Comparison of ENCODE assay signal across 9 mouse cellular contexts in the genomic region with DNA sequence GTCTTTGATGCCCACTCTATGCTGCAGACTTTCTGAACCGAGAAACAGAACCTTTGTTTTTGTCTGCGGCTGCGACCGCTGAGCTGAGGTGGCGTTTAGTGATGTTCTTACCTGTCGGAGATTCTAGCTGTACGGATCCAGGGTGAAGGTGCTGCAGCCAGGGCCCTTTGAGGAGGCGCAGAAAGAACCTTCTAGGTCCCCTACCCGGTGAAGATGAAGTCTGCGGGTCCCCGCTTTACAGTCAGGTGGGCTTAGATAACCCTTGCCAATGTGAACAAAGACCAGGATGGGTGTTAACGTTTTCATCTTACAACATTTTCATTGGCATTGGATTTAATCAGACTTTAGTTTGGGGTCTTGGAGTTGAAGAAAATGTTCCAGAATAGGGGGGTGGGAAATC. TPM values are rescaled to one million over a fixed set of nuclear protein-coding genes. Genes with fewer than 3 reads are reported as not detected.
DNase-seq lines count a peak whose midpoint lies in the region; ATAC-seq lines count a peak whose summit lies in the region.
"Had no signal": no experiment of that assay in that cellular context is flagged by ENCODE, and none has a peak within 500 bp of the region (broad histone marks: within the 10 kb centered on the region; RNA-seq: fewer than 3 reads in every experiment).

No protein-coding gene starts in this region.

- peak overlapping the region; percentile 79 for H3K4me2 ChIP-seq in heart, embryonic 14.5 days (ENCODE audit: low read length)
- H3K4me2 ChIP-seq in hindbrain, embryonic 14.5 days (replicated peaks) = peak overlapping the region; percentile 53
- H3K4me2 ChIP-seq in midbrain, embryonic 16.5 days (ENCODE audit: low read length) = peak overlapping the region; percentile 51

- no peak for ATAC-seq in heart, embryonic 14.5 days (ENCODE audit: insufficient number of reproducible peaks, insufficient read depth, low FRiP score, low read depth)
- peak; percentile 42; the same call in 1 of the 2 replicates for ATAC-seq in hindbrain, embryonic 14.5 days (ENCODE audit: low FRiP score)
- ATAC-seq in midbrain, embryonic 16.5 days = peak; percentile 86
- no peak for ATAC-seq in granulocyte monocyte progenitor cell, adult 5-6 weeks (replicated peaks; ENCODE audit: poor library complexity, severe bottlenecking)

- intact Hi-C loops in heart, postnatal 14 days (cut with DNase I) = no loop called here

- H3K36me3 ChIP-seq in heart, embryonic 14.5 days (ENCODE audit: control insufficient read depth, insufficient read depth, low read length) = no peaks in the 10 kb centered on the region
- no peaks in the 10 kb centered on the region for H3K36me3 ChIP-seq in hindbrain, embryonic 14.5 days (replicated peaks; ENCODE audit: control insufficient read depth, insufficient read depth)
- H3K36me3 ChIP-seq in midbrain, embryonic 16.5 days (ENCODE audit: control insufficient read depth, insufficient read depth, low read length) = no peaks in the 10 kb centered on the region

- H3K27me3 ChIP-seq in heart, embryonic 14.5 days (ENCODE audit: control insufficient read depth, insufficient read depth, low read length) = peaks cover 14% of the 10 kb centered on the region
- peaks cover 19% of the 10 kb centered on the region for H3K27me3 ChIP-seq in hindbrain, embryonic 14.5 days (ENCODE audit: control insufficient read depth, insufficient read depth, low read length)
- H3K27me3 ChIP-seq in midbrain, embryonic 16.5 days (ENCODE audit: control insufficient read depth, insufficient read depth, low read depth, low read length) = peaks cover 6% of the 10 kb centered on the region

- H3K4me1 ChIP-seq in heart, embryonic 14.5 days (ENCODE audit: control insufficient read depth in 2 of 2, insufficient read depth in 2 of 2, low read length in 2 of 2) = 0 out of 4 replicates have a peak, but pooled peaks cover 0 to 4% of the 10 kb centered on the region in 2 experiments
- H3K4me1 ChIP-seq in hindbrain, embryonic 14.5 days (replicated peaks; ENCODE audit: control insufficient read depth, insufficient read depth, low read length) = no peaks in the 10 kb centered on the region
- peaks cover 4% of the 10 kb centered on the region for H3K4me1 ChIP-seq in midbrain, embryonic 16.5 days (ENCODE audit: control insufficient read depth, insufficient read depth, low read length)

- H3K9me3 ChIP-seq in heart, embryonic 14.5 days (ENCODE audit: control insufficient read depth, low read length) = no peaks in the 10 kb centered on the region
- no peaks in the 10 kb centered on the region for H3K9me3 ChIP-seq in hindbrain, embryonic 14.5 days (ENCODE audit: control insufficient read depth, low read length)
- H3K9me3 ChIP-seq in midbrain, embryonic 16.5 days (replicated peaks; ENCODE audit: control insufficient read depth, low read length, poor library complexity, severe bottlenecking) = no peaks in the 10 kb centered on the region

- H3K9ac ChIP-seq in heart, embryonic 14.5 days (ENCODE audit: low read length) = peak overlapping the region; percentile 59
- H3K9ac ChIP-seq in hindbrain, embryonic 14.5 days = peak overlapping the region; percentile 37
- H3K9ac ChIP-seq in midbrain, embryonic 16.5 days (ENCODE audit: low read depth, low read length) = peak overlapping the region; percentile 59

- 3% methylated on average over 12 of the region's 12 CpGs for WGBS in heart, embryonic 14.5 days
- under 1% methylated on average over 12 of the region's 12 CpGs for WGBS in hindbrain, embryonic 14.5 days
- under 1% methylated on average over 12 of the region's 12 CpGs for WGBS in midbrain, embryonic 16.5 days

- DNase-seq in heart, postnatal 14 days = no peak
- DNase-seq in brain, adult 2 months (ENCODE audit: low read depth, low spot score) = peak; percentile 42
- DNase-seq in hindbrain, embryonic 14.5 days (ENCODE audit: low spot score) = no peak
- DNase-seq in T-cell, adult 2 months (ENCODE audit: low spot score) = no peak
- no peak for DNase-seq in frontal cortex, postnatal 10 days (ENCODE audit: low spot score in 2 of 2)

- no peak overlapping the region for H3K27ac ChIP-seq in heart, embryonic 14.5 days (replicated peaks in 1 of 2; ENCODE audit: control insufficient read depth in 1 of 2, insufficient read depth in 1 of 2, low read depth in 2 of 2, low read length in 2 of 2)
- no peak overlapping the region for H3K27ac ChIP-seq in hindbrain, embryonic 14.5 days
- 0 out of 2 replicates have a peak overlapping the region, but pooled peaks have one; percentile 30 for H3K27ac ChIP-seq in midbrain, embryonic 16.5 days (ENCODE audit: low read length)

- H3K4me3 ChIP-seq in heart, embryonic 14.5 days (ENCODE audit: control insufficient read depth in 1 of 2, insufficient read depth in 1 of 2, low read depth in 1 of 2, low read length in 2 of 2) = peak overlapping the region; percentile 51 to 64
- peak overlapping the region; percentile 41 for H3K4me3 ChIP-seq in hindbrain, embryonic 14.5 days (replicated peaks; ENCODE audit: low read length)
- H3K4me3 ChIP-seq in midbrain, embryonic 16.5 days (ENCODE audit: low read depth, low read length) = peak overlapping the region; percentile 49

RNA-seq across cellular contexts. Expression of gene Gpx5, which starts 39.0 kb away (rescaled TPM):
- not detected in 2 replicates for polyA plus RNA-seq in heart, embryonic 14.5 days (2014; fragmentation: Nextera tagmentation; extraction: Ambion mirVana)
- total RNA-seq in heart, postnatal 14 days (2021) = not detected
- not detected in 2 replicates for polyA plus RNA-seq in hindbrain, embryonic 14.5 days (2014; fragmentation: Nextera tagmentation; extraction: Ambion mirVana)
- polyA plus RNA-seq in midbrain, embryonic 16.5 days (2015; fragmentation: Nextera tagmentation; extraction: Ambion mirVana) = not detected in 2 replicates
- not detected in 2 replicates for total RNA-seq in granulocyte monocyte progenitor cell, adult 5-6 weeks (2014; fragmentation: Nextera tagmentation)
- total RNA-seq in granulocyte monocyte progenitor cell, adult 5-6 weeks (2017) = not detected in 2 replicates

RNA-seq across cellular contexts. Expression of gene Gpx6, which starts 58.4 kb away (rescaled TPM):
- not detected in 2 replicates for polyA plus RNA-seq in heart, embryonic 14.5 days (2014; fragmentation: Nextera tagmentation; extraction: Ambion mirVana)
- total RNA-seq in heart, postnatal 14 days (2021) = not detected
- 0.15 TPM in 1 of 2 replicates, not detected in the other for polyA plus RNA-seq in hindbrain, embryonic 14.5 days (2014; fragmentation: Nextera tagmentation; extraction: Ambion mirVana)
- 0.54 TPM in 1 of 2 replicates, not detected in the other for polyA plus RNA-seq in midbrain, embryonic 16.5 days (2015; fragmentation: Nextera tagmentation; extraction: Ambion mirVana)
- total RNA-seq in granulocyte monocyte progenitor cell, adult 5-6 weeks (2014; fragmentation: Nextera tagmentation) = not detected in 2 replicates
- total RNA-seq in granulocyte monocyte progenitor cell, adult 5-6 weeks (2017) = not detected in 2 replicates
- polyA plus RNA-seq: large intestine, adult 2 months had no signal

Comparison
In these comparisons a context has a peak if more than half of its experiments do, and no peak if none do; other contexts are left out.
1. ATAC-seq: peak in hindbrain, embryonic 14.5 days (single experiment) and midbrain, embryonic 16.5 days (single experiment); none in heart, embryonic 14.5 days (single experiment) and granulocyte monocyte progenitor cell, adult 5-6 weeks (single experiment).
2. Peak in every context shown above with its lines, with median percentiles within 50 percentile points of each other: H3K4me2 ChIP-seq, H3K4me3 ChIP-seq and H3K9ac ChIP-seq.